Mouse (Mus musculus) heart, adult 8-10 months (tissue): ENCODE measurements around the gene Ets1. TPM values are rescaled to one million over a fixed set of nuclear protein-coding genes. Genes with fewer than 3 reads are reported as not detected.

Experiments
- DNase-seq: peaks from one replicate; pipeline ENCODE4 v3.0.0; 2022; ENCODE audit warnings: low spot score
- total RNA-seq, 4 experiments: library from RNA; stranded (reverse); gene quantifications; 2 replicates each; pipeline ENCODE4 v1.2.4; 2022

The Ets1 gene
- total RNA-seq, 4 experiments from 2014 or later: 38.1 to 53.7 (median 46.6) TPM

- DNase-seq: no peak
Measured at GRCm38 (mm10) chr9:32730001-32730655, 94.1 kb downstream of the Ets1 start.

- peak; percentile 61 for DNase-seq
Measured at GRCm38 (mm10) chr9:32730656-32731590, 94.9 kb downstream of the Ets1 start.

- DNase-seq: no peak
Measured at GRCm38 (mm10) chr9:32731787-32732186, 95.8 kb downstream of the Ets1 start.

- no peak for DNase-seq
Measured at GRCm38 (mm10) chr9:32735071-32735470, 99.0 kb downstream of the Ets1 start.

GRCm38 (mm10) chr9:32736051-32736450, 100.0 kb downstream of the Ets1 start:
- DNase-seq: no peak

- no peak for DNase-seq
Measured at GRCm38 (mm10) chr9:32739988-32740387, 104.0 kb downstream of the Ets1 start.

GRCm38 (mm10) chr9:32740751-32741387, 104.8 kb downstream of the Ets1 start:
- no peak for DNase-seq

- no peak for DNase-seq
Measured at GRCm38 (mm10) chr9:32741681-32742080, 105.7 kb downstream of the Ets1 start.

GRCm38 (mm10) chr9:32743157-32743556, 107.1 kb downstream of the Ets1 start:
- no peak for DNase-seq

GRCm38 (mm10) chr9:32743642-32744161, 107.7 kb downstream of the Ets1 start:
- DNase-seq: no peak

GRCm38 (mm10) chr9:32744288-32744687, 108.3 kb downstream of the Ets1 start:
- no peak for DNase-seq

- no peak for DNase-seq
Measured at GRCm38 (mm10) chr9:32745079-32745763, 109.2 kb downstream of the Ets1 start.

- DNase-seq: no peak
Measured at GRCm38 (mm10) chr9:32745998-32746397, 110.0 kb downstream of the Ets1 start.

GRCm38 (mm10) chr9:32746615-32747014, 110.6 kb downstream of the Ets1 start:
- DNase-seq: no peak

- no peak for DNase-seq
Measured at GRCm38 (mm10) chr9:32747624-32748023, 111.6 kb downstream of the Ets1 start.

GRCm38 (mm10) chr9:32748552-32748951, 112.5 kb downstream of the Ets1 start:
- DNase-seq: no peak

GRCm38 (mm10) chr9:32749721-32750480, 113.9 kb downstream of the Ets1 start:
- no peak for DNase-seq

GRCm38 (mm10) chr9:32752602-32753001, 116.6 kb downstream of the Ets1 start:
- DNase-seq: no peak

- DNase-seq: no peak
Measured at GRCm38 (mm10) chr9:32754311-32754710, 118.3 kb downstream of the Ets1 start.

- DNase-seq: no peak
Measured at GRCm38 (mm10) chr9:32756002-32756401, 120.0 kb downstream of the Ets1 start.
